Mouse (Mus musculus) CH12.LX (cell line): ENCODE measurements around the gene Agpat4. TPM values are rescaled to one million over a fixed set of nuclear protein-coding genes. Genes with fewer than 3 reads are reported as not detected.

Experiments used
- DNase-seq: peaks from one replicate; pipeline ENCODE4 v3.0.0-alpha.2; 2013; ENCODE audit errors: extremely low read depth
- H3K27ac ChIP-seq: 2 replicates; pipeline ENCODE4 v1.5.1; 2012; ENCODE audit warnings: low read depth, mild to moderate bottlenecking, control low read depth, moderate library complexity; ENCODE audit not compliant: insufficient read depth
- H3K27me3 ChIP-seq: replicated peaks from 2 replicates; pipeline ENCODE3; 2012; ENCODE audit warnings: inconsistent platforms
- H3K36me3 ChIP-seq, 2 experiments: replicated peaks in 1 of 2; 2 replicates each; pipeline versions ENCODE3 to v1.6.1; 2012; ENCODE audit warnings: inconsistent platforms in 1 of 2, low read length in 1 of 2, mild to moderate bottlenecking in 1 of 2, mixed read lengths in 1 of 2, moderate library complexity in 1 of 2; ENCODE audit not compliant: control insufficient read depth in 1 of 2, insufficient read depth in 1 of 2
- H3K4me1 ChIP-seq, 2 experiments: 2 replicates each; pipeline ENCODE4 v1.6.1; 2012; ENCODE audit warnings: inconsistent platforms in 1 of 2, moderate library complexity in 1 of 2; ENCODE audit not compliant: insufficient read depth in 2 of 2, control insufficient read depth in 1 of 2
- H3K4me2 ChIP-seq: 2 replicates; pipeline ENCODE4 v1.6.1; 2012; ENCODE audit warnings: low read depth, mild to moderate bottlenecking, control low read depth; ENCODE audit not compliant: poor library complexity, insufficient read depth, severe bottlenecking
- H3K4me3 ChIP-seq, 3 experiments: fragments of 150-350 bp in 1 of 3; sonication (generic) in 1 of 3; replicated peaks in 1 of 3; 2 replicates each; pipeline versions ENCODE3 to v1.5.1; 2011 to 2012; ENCODE audit warnings: low read depth in 2 of 3, low read length in 2 of 3, mild to moderate bottlenecking in 2 of 3, moderate library complexity in 2 of 3, control low read depth in 1 of 3, improper control_type of control experiment in 1 of 3, inconsistent platforms in 1 of 3, mixed read lengths in 1 of 3; ENCODE audit not compliant: poor library complexity in 1 of 3
- H3K79me2 ChIP-seq: replicated peaks from 2 replicates; pipeline ENCODE4 v1.6.1; 2012; ENCODE audit warnings: mild to moderate bottlenecking, moderate library complexity; ENCODE audit not compliant: control insufficient read depth, poor library complexity, insufficient read depth, severe bottlenecking; ENCODE audit errors: extremely low read depth
- H3K9ac ChIP-seq: 2 replicates; pipeline ENCODE4 v1.6.1; 2012; ENCODE audit warnings: low read depth, mild to moderate bottlenecking, control low read depth, moderate library complexity; ENCODE audit not compliant: insufficient read depth
- H3K9me3 ChIP-seq: replicated peaks from 2 replicates; pipeline ENCODE3; 2012; ENCODE audit warnings: low read length, inconsistent platforms, mixed read lengths
- CHD1 ChIP-seq: IDR thresholded peaks from 2 replicates; pipeline ENCODE4 v1.6.1; 2012; ENCODE audit warnings: low read depth, low read length, improper control_type of control experiment, inconsistent platforms
- CHD2 ChIP-seq: IDR thresholded peaks from 2 replicates; pipeline ENCODE4 v1.6.1; 2011; ENCODE audit warnings: low read length, improper control_type of control experiment
- E2F4 ChIP-seq: IDR thresholded peaks from 2 replicates; pipeline ENCODE4 v1.6.1; 2011; ENCODE audit warnings: low read depth, low read length, improper control_type of control experiment; ENCODE audit not compliant: insufficient replicate concordance
- EP300 ChIP-seq: IDR thresholded peaks from 2 replicates; pipeline ENCODE4 v1.6.1; 2011; ENCODE audit warnings: low read length, improper control_type of control experiment
- ETS1 ChIP-seq: conservative IDR thresholded peaks from 2 replicates; pipeline ENCODE4 v1.6.1; 2012; ENCODE audit warnings: low read depth, mild to moderate bottlenecking, inconsistent platforms, low read length, improper control_type of control experiment, moderate library complexity
- GABPA ChIP-seq: IDR thresholded peaks from 2 replicates; pipeline ENCODE4 v1.6.1; 2012; ENCODE audit warnings: low read depth, low read length, improper control_type of control experiment, inconsistent platforms; ENCODE audit not compliant: insufficient replicate concordance
- HCFC1 ChIP-seq: IDR thresholded peaks from 2 replicates; pipeline ENCODE4 v1.6.1; 2012; ENCODE audit warnings: low read depth, mild to moderate bottlenecking, inconsistent platforms, low read length, improper control_type of control experiment
- IRF4 ChIP-seq: IDR thresholded peaks from 2 replicates; pipeline ENCODE4 v1.6.1; 2014; ENCODE audit warnings: low read depth, mild to moderate bottlenecking, inconsistent platforms, low read length, improper control_type of control experiment
- JUN ChIP-seq: IDR thresholded peaks from 2 replicates; pipeline ENCODE4 v1.6.1; 2011; ENCODE audit warnings: low read depth, mild to moderate bottlenecking, low read length, improper control_type of control experiment, moderate library complexity; ENCODE audit not compliant: insufficient read depth
- JUND ChIP-seq: conservative IDR thresholded peaks from 2 replicates; pipeline ENCODE4 v1.6.1; 2011; ENCODE audit warnings: low read depth, low read length, improper control_type of control experiment
- KAT2A ChIP-seq: IDR thresholded peaks from 2 replicates; pipeline ENCODE4 v1.6.1; 2012; ENCODE audit warnings: low read length, improper control_type of control experiment, inconsistent platforms; ENCODE audit not compliant: insufficient replicate concordance
- MAFK ChIP-seq: IDR thresholded peaks from 2 replicates; pipeline ENCODE4 v1.6.1; 2011; ENCODE audit warnings: low read length, improper control_type of control experiment; ENCODE audit not compliant: insufficient replicate concordance
- MAX ChIP-seq: IDR thresholded peaks from 2 replicates; pipeline ENCODE4 v1.6.1; 2011; ENCODE audit warnings: low read length, improper control_type of control experiment
- MAZ ChIP-seq: IDR thresholded peaks from 2 replicates; pipeline ENCODE4 v1.6.1; 2012; ENCODE audit warnings: low read depth, mild to moderate bottlenecking, inconsistent platforms, low read length, improper control_type of control experiment, moderate library complexity
- MXI1 ChIP-seq: IDR thresholded peaks from 2 replicates; pipeline ENCODE4 v1.6.1; 2011; ENCODE audit warnings: mild to moderate bottlenecking, low read depth, low read length, improper control_type of control experiment
- MYC ChIP-seq: IDR thresholded peaks from 2 replicates; pipeline ENCODE4 v1.6.1; 2011; ENCODE audit warnings: low read depth, mild to moderate bottlenecking, improper control_type of control experiment, low read length
- NELFE ChIP-seq: IDR thresholded peaks from 2 replicates; pipeline ENCODE4 v1.6.1; 2011; ENCODE audit warnings: low read depth, low read length, improper control_type of control experiment
- NRF1 ChIP-seq: IDR thresholded peaks from 2 replicates; pipeline ENCODE4 v1.6.1; 2014; ENCODE audit warnings: low read depth, mild to moderate bottlenecking, inconsistent platforms, low read length, improper control_type of control experiment, moderate library complexity
- POLR2A ChIP-seq: IDR thresholded peaks from 2 replicates; pipeline ENCODE4 v1.6.1; 2011; ENCODE audit warnings: low read depth, mild to moderate bottlenecking, improper control_type of control experiment, low read length
- POLR2AphosphoS2 ChIP-seq: IDR thresholded peaks from 2 replicates; pipeline ENCODE4 v1.6.1; 2011; ENCODE audit warnings: low read depth, low read length, improper control_type of control experiment
- RAD21 ChIP-seq: IDR thresholded peaks from 2 replicates; pipeline ENCODE4 v1.6.1; 2011; ENCODE audit warnings: low read depth, mild to moderate bottlenecking, low read length, improper control_type of control experiment, moderate library complexity
- RCOR1 ChIP-seq: conservative IDR thresholded peaks from 2 replicates; pipeline ENCODE4 v1.6.1; 2012; ENCODE audit warnings: low read depth, mild to moderate bottlenecking, inconsistent platforms, low read length, improper control_type of control experiment
- SMC3 ChIP-seq: IDR thresholded peaks from 2 replicates; pipeline ENCODE4 v1.6.1; 2011; ENCODE audit warnings: low read depth, low read length, improper control_type of control experiment
- TCF12 ChIP-seq: IDR thresholded peaks from 2 replicates; pipeline ENCODE4 v1.6.1; 2014; ENCODE audit warnings: low read depth, mild to moderate bottlenecking, inconsistent platforms, low read length, improper control_type of control experiment
- UBTF ChIP-seq: IDR thresholded peaks from 2 replicates; pipeline ENCODE4 v1.6.1; 2012; ENCODE audit warnings: low read depth, mild to moderate bottlenecking, inconsistent platforms, low read length, improper control_type of control experiment, moderate library complexity
- USF1 ChIP-seq: IDR thresholded peaks from 2 replicates; pipeline ENCODE4 v1.6.1; 2014; ENCODE audit warnings: low read depth, mild to moderate bottlenecking, inconsistent platforms, low read length, improper control_type of control experiment
- USF2 ChIP-seq: conservative IDR thresholded peaks from 2 replicates; pipeline ENCODE4 v1.6.1; 2011; ENCODE audit warnings: low read depth, low read length, improper control_type of control experiment
- ZKSCAN1 ChIP-seq: IDR thresholded peaks from 2 replicates; pipeline ENCODE4 v1.6.1; 2012; ENCODE audit warnings: low read depth, inconsistent platforms, low read length, improper control_type of control experiment, borderline replicate concordance
- ZNF384 ChIP-seq: IDR thresholded peaks from 2 replicates; pipeline ENCODE4 v1.6.1; 2012; ENCODE audit warnings: low read depth, low read length, improper control_type of control experiment, inconsistent platforms
- dilution Hi-C: fragments of 300-500 bp; cut with MboI; formaldehyde crosslinking; loops from 2 replicates; pipeline ENCODE4 v1.14.3; 2020; ENCODE audit warnings: low sequenced_read_pairs; ENCODE audit not compliant: extremely low pct_unique_long_range_greater_than_20kb, extremely low pct_ligation_motif_present
- in situ Hi-C: fragments of 300-500 bp; cut with MboI; formaldehyde crosslinking; loops from 3 replicates; pipeline ENCODE4 v1.14.3; 2019; ENCODE audit warnings: low sequenced_read_pairs, low pct_ligation_motif_present, low pct_unique_long_range_greater_than_20kb, mixed read lengths
- polyA plus RNA-seq: library from polyadenylated mRNA; unstranded; fragments of >175 nt; gene quantifications from 2 replicates; pipeline ENCODE4 v1.2.1, GENCODE M21; 2012; ENCODE audit warnings: low read depth; ENCODE audit not compliant: insufficient read length
- total RNA-seq, 2 experiments: library from RNA; depleted of rRNA; stranded (reverse); fragments of 300-350 nt in 1 of 2; fragments of >200 nt in 1 of 2; gene quantifications; 2 replicates each; pipeline ENCODE4 v1.2.3; 2012 to 2014

Agpat4 gene
- total and polyA plus RNA-seq, 3 experiments: 34.7 to 83.2 (median 44.5) TPM

DNA sequence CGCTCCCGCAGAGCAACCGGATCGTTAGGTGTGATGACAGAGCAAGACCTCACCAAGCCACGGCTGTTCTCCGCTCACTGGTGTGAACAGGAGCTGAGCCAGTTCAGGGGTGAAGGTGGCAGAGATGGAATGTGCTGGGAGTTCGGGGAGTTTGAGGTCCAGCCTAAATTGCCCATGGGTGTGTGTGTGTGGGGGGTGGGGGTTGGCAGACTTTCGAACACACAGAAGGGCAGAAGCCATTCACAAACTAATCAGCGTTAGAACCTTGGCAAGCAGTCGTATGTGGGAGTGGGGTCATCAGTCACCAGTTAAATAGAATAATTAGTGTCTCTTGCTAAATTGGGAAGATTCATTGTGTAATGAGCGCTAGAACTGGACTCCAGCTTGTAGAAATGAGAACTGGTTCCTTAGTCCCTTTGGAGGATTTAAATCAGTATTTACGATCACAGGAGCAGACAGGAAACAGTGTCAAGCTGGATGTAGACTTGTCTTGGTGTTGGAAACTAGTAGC, 50.9 kb downstream of the Agpat4 start:
- TF ChIP-seq ZKSCAN1: no peak
- no peak for TF ChIP-seq POLR2A
- TF ChIP-seq ETS1: no peak
- TF ChIP-seq JUN: no peak
- TF ChIP-seq EP300: no peak
- no peak for TF ChIP-seq E2F4
- TF ChIP-seq RCOR1: no peak
- TF ChIP-seq USF1: no peak
- no peak for TF ChIP-seq RAD21
- TF ChIP-seq JUND: no peak
- TF ChIP-seq SMC3: no peak
- TF ChIP-seq KAT2A: no peak
- TF ChIP-seq HCFC1: no peak
- TF ChIP-seq USF2: no peak
- TF ChIP-seq TCF12: no peak
- no peak for TF ChIP-seq MAFK
- no peak for TF ChIP-seq ZNF384
- no peak for TF ChIP-seq MAZ
- no peak for TF ChIP-seq MAX
- TF ChIP-seq NRF1: no peak
- Histone ChIP-seq H3K27me3 (no peaks in the 10 kb centered on the region), H3K4me1 (peaks cover 60 to 98% of the 10 kb centered on the region in 2 experiments), H3K36me3 (peaks cover 6 to 53% of the 10 kb centered on the region in 2 experiments), H3K9ac (no peak overlapping the region), H3K9me3 (peaks cover 4% of the 10 kb centered on the region), H3K4me2 (no peak overlapping the region), H3K27ac (no peak overlapping the region), H3K4me3 (no peak overlapping the region), H3K79me2 (peaks cover 36% of the 10 kb centered on the region)
- dilution Hi-C loops (no loop called here), in situ Hi-C loops (loop anchor here (10.0 to 25.0 kb wide), 2 partner anchors 195 to 593 kb away; partner anchors contain the start of gene Igf2r)
- DNase-seq: no peak

DNA sequence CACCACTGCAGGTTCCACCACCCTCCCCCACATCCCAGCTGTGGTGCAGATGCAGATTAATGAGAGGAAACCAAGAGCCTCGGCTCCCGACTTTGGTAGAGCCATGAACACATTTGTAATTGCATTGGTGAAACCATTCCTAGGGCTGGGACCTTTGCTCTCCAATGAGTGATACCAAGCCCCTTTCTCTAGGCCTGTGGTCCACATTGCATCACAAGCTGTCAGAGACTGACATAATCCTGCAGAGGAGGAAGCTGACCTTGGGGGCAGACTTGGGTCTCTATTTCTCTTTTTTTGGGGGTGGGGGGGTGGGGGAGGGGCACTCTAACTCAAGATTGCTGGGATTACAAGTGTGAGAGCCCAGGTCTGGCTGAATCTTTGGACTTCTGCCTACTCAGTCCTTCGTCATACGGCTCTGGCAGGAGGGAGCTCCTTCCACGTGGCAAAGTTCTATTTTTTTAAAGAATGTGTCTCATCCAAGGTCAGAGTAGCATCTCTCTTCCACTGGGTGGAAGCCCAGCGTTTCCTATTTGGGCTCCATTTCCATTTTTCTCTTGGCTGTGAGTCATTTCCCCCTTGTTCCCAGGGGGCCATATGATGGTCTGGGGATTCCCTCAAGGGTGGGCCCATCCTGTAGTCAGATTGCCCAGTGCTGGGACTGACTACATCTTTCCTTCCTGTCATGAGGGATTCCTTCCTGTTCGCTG, 52.4 kb downstream of the Agpat4 start:
- no peak overlapping the region for H3K9ac ChIP-seq
- TF ChIP-seq MAFK (peak; percentile 73), HCFC1 (peak; percentile 39; the same call in 1 of the 2 replicates), NELFE (no peak), JUN (peak; percentile 90), SMC3 (peak; percentile 20), MYC (no peak), MAZ (0 out of 2 replicates have a peak, but pooled peaks have one; percentile 73), UBTF (no peak), IRF4 (peak; percentile 93), JUND (peak; percentile 87), MAX (peak; percentile 88), CHD2 (peak; percentile 83), CHD1 (no peak; the same call in 1 of the 2 replicates), RCOR1 (peak; percentile 71; the same call in 1 of the 2 replicates), EP300 (peak; percentile 94), ZKSCAN1 (no peak), MXI1 (peak; percentile 80; the same call in 1 of the 2 replicates), GABPA (no peak), E2F4 (0 out of 2 replicates have a peak, but pooled peaks have one; percentile 29), POLR2AphosphoS2 (no peak)

More for the DNA sequence above, 52.4 kb downstream of the Agpat4 start:
- peak overlapping the region; percentile 47 for H3K27ac ChIP-seq
- in situ Hi-C loops (loop anchor here (25.0 kb wide), 1 partner anchor 591 kb away; the partner anchor contains the start of gene Igf2r), dilution Hi-C loops (no loop called here)
- peaks cover 59 to 88% of the 10 kb centered on the region in 2 experiments for H3K4me1 ChIP-seq
- peak; percentile 94 for DNase-seq
- peaks cover 16 to 66% of the 10 kb centered on the region in 2 experiments for H3K36me3 ChIP-seq
- peaks cover 36% of the 10 kb centered on the region for H3K79me2 ChIP-seq
- no peaks in the 10 kb centered on the region for H3K27me3 ChIP-seq
- peak overlapping the region; percentile 79 for H3K4me2 ChIP-seq
- H3K4me3 ChIP-seq: no peak overlapping the region
- H3K9me3 ChIP-seq: peaks cover 13% of the 10 kb centered on the region
